Mouse (Mus musculus): ENCODE measurements around the gene Pard3b. TPM values are rescaled to one million over a fixed set of nuclear protein-coding genes. Genes with fewer than 3 reads are reported as not detected.

The Pard3b gene
- polyA plus RNA-seq, 1 experiment from 2014 or later: 15.4 TPM

DNA sequence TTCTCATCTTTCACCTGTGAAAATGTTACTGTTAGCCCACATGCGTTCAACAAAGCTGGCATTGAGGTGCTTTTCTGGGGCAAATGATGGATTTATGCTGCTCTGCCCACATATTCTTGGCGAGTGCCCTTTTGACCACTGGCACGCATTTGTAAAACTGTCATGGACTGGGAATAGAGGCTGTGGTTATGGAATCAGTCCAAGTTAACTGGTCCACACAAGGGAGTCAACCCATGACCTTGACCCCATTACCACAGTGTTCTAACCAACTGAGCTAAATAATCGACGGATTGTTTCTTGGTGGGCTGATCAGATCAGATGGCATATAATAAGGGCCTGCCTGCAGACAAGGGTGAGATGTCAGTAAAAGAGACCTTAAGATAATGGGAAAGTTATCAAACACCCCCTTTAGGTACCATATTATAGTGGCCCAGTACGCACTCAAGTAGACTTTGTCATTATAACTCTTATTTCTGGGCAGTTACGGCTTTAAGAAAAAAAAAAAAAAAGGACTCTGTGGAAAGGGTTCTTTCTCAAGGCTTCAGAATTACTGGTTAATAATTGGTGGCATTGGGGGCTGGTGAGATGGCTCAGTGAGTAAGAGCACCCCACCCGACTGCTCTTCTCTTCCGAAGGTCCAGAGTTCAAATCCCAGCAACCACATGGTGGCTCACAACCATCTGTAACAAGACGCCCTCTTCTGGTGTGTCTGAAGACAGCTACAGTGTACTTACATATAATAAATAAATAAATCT, 784.4 kb downstream of the Pard3b start:
- Histone ChIP-seq H3K9me3 (ENCODE audit: control insufficient read depth, low read length) (no peaks in the 10 kb centered on the region), H3K27me3 (ENCODE audit: control insufficient read depth, insufficient read depth, low read length) (peaks cover 8% of the 10 kb centered on the region), H3K4me1 (replicated peaks; ENCODE audit: control insufficient read depth, insufficient read depth, low read length) (no peaks in the 10 kb centered on the region), H3K4me3 (ENCODE audit: low read depth, low read length) (no peak overlapping the region), H3K27ac (ENCODE audit: low read depth, low read length) (no peak overlapping the region), H3K9ac (ENCODE audit: low read length) (no peak overlapping the region), H3K36me3 (ENCODE audit: control insufficient read depth, insufficient read depth, low read length) (no peaks in the 10 kb centered on the region), H3K4me2 (ENCODE audit: low read depth, low read length, severe bottlenecking) (no peak overlapping the region)
- DNase-seq (ENCODE audit: low spot score) (no peak), ATAC-seq (replicated peaks; ENCODE audit: low FRiP score) (no peak)
- WGBS: 90% methylated on average over 9 of the region's 10 CpGs

DNA sequence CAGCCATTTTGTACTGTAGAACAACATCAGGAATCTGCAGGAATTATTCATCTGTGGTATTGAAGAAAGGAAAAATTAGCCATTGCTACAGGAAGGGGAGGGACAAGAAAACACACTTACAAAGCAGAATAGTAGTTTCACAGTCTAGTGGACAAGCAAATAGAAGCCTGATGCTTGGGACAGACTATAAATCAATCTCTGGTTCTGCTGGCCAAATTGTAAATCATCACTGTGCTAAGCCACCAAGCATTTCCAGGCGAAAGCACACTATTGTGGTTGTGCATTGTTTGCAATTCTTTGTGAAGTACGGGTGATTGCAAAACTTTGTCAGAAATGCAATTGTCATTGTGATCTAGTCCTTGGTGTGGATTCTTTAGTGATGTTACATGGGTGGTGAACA, 786.7 kb downstream of the Pard3b start:
- no peak overlapping the region for H3K4me2 ChIP-seq (ENCODE audit: low read depth, low read length, severe bottlenecking)
- peaks cover 12% of the 10 kb centered on the region for H3K27me3 ChIP-seq (ENCODE audit: control insufficient read depth, insufficient read depth, low read length)
- DNase-seq (ENCODE audit: low spot score) (no peak), ATAC-seq (replicated peaks; ENCODE audit: low FRiP score) (no peak)
- no peak overlapping the region for H3K4me3 ChIP-seq (ENCODE audit: low read depth, low read length)
- H3K4me1 ChIP-seq (replicated peaks; ENCODE audit: control insufficient read depth, insufficient read depth, low read length): peaks cover 7% of the 10 kb centered on the region
- no peaks in the 10 kb centered on the region for H3K9me3 ChIP-seq (ENCODE audit: control insufficient read depth, low read length)
- no peak overlapping the region for H3K27ac ChIP-seq (ENCODE audit: low read depth, low read length)
- no peak overlapping the region for H3K9ac ChIP-seq (ENCODE audit: low read length)
- WGBS: 84% methylated on average over 2 of the region's 2 CpGs
- no peaks in the 10 kb centered on the region for H3K36me3 ChIP-seq (ENCODE audit: control insufficient read depth, insufficient read depth, low read length)

GRCm38 (mm10) chr1:62428736-62429135, 790.1 kb downstream of the Pard3b start:
- Histone ChIP-seq H3K9ac (ENCODE audit: low read length) (no peak overlapping the region), H3K9me3 (ENCODE audit: control insufficient read depth, low read length) (no peaks in the 10 kb centered on the region), H3K36me3 (ENCODE audit: control insufficient read depth, insufficient read depth, low read length) (no peaks in the 10 kb centered on the region), H3K4me3 (ENCODE audit: low read depth, low read length) (no peak overlapping the region), H3K4me1 (replicated peaks; ENCODE audit: control insufficient read depth, insufficient read depth, low read length) (peaks cover 7% of the 10 kb centered on the region), H3K4me2 (ENCODE audit: low read depth, low read length, severe bottlenecking) (no peak overlapping the region), H3K27ac (ENCODE audit: low read depth, low read length) (no peak overlapping the region), H3K27me3 (ENCODE audit: control insufficient read depth, insufficient read depth, low read length) (peaks cover 28% of the 10 kb centered on the region)
- no peak for DNase-seq (ENCODE audit: low spot score)
- no peak for ATAC-seq (replicated peaks; ENCODE audit: low FRiP score)
- 67% methylated on average over 6 of the region's 6 CpGs for WGBS

DNA sequence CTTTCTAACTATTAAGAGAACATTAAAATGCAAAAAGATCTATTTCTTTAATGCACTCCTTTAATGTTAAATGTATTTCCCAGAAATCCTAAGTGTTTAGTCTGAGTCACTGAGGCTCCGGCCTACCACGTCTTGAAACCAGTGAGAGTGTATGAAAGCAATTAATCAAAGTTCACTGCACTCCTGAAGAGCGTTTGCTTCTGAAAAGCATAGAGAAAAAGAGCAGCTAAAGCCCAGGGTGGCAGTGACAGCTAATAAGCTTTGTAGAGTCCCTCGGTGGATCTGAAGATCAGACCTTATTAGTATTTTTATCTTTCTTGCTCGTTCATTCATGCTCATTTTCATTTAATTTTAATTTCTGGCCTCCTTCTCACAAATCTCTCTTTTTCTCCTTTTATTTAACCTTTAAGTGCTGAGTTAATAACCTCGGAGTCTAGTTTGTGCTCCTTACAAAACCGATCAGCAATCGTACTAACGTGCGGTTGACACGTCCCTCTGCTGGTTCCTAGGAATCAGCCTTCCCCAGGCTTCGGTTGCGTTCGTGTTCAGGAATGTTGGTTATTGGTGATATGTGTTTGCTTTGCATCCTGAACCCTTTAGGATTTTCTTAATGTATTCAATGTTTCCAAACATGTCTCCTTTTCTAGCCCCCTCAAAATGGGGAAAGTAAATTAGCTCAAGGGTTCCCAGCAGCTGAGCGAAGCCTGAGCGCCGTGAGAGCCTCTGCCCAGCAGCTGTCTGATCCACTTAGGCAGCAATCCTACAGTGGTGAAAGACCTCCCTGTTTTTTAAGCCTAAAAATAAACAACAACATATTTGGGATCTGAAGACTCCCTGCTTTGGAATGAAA, 790.9 kb downstream of the Pard3b start:
- Histone ChIP-seq H3K4me3 (ENCODE audit: low read depth, low read length) (no peak overlapping the region), H3K27ac (ENCODE audit: low read depth, low read length) (no peak overlapping the region), H3K36me3 (ENCODE audit: control insufficient read depth, insufficient read depth, low read length) (no peaks in the 10 kb centered on the region), H3K4me2 (ENCODE audit: low read depth, low read length, severe bottlenecking) (peak overlapping the region; percentile 36; the same call in 1 of the 2 replicates), H3K27me3 (ENCODE audit: control insufficient read depth, insufficient read depth, low read length) (peaks cover 35% of the 10 kb centered on the region), H3K4me1 (replicated peaks; ENCODE audit: control insufficient read depth, insufficient read depth, low read length) (peaks cover 7% of the 10 kb centered on the region), H3K9ac (ENCODE audit: low read length) (no peak overlapping the region), H3K9me3 (ENCODE audit: control insufficient read depth, low read length) (no peaks in the 10 kb centered on the region)
- peak; percentile 61 for DNase-seq (ENCODE audit: low spot score)
- peak; percentile 78 for ATAC-seq (replicated peaks; ENCODE audit: low FRiP score)
- WGBS: 20% methylated on average over 17 of the region's 17 CpGs

- no peak overlapping the region for H3K4me2 ChIP-seq (ENCODE audit: low read depth, low read length, severe bottlenecking)
- no peaks in the 10 kb centered on the region for H3K36me3 ChIP-seq (ENCODE audit: control insufficient read depth, insufficient read depth, low read length)
- no peak overlapping the region for H3K27ac ChIP-seq (ENCODE audit: low read depth, low read length)
- H3K9me3 ChIP-seq (ENCODE audit: control insufficient read depth, low read length): no peaks in the 10 kb centered on the region
- DNase-seq (ENCODE audit: low spot score) (no peak), ATAC-seq (replicated peaks; ENCODE audit: low FRiP score) (no peak)
- peaks cover 39% of the 10 kb centered on the region for H3K27me3 ChIP-seq (ENCODE audit: control insufficient read depth, insufficient read depth, low read length)
- no peak overlapping the region for H3K4me3 ChIP-seq (ENCODE audit: low read depth, low read length)
- H3K9ac ChIP-seq (ENCODE audit: low read length): no peak overlapping the region
- peaks cover 7% of the 10 kb centered on the region for H3K4me1 ChIP-seq (replicated peaks; ENCODE audit: control insufficient read depth, insufficient read depth, low read length)
- WGBS: 63% methylated on average over 6 of the region's 6 CpGs
These were observed 792.4 kb downstream of the Pard3b start for GRCm38 (mm10) chr1:62431054-62431453.

- Histone ChIP-seq H3K9ac (ENCODE audit: low read length) (no peak overlapping the region), H3K27me3 (ENCODE audit: control insufficient read depth, insufficient read depth, low read length) (peaks cover 28% of the 10 kb centered on the region), H3K4me3 (ENCODE audit: low read depth, low read length) (no peak overlapping the region), H3K4me2 (ENCODE audit: low read depth, low read length, severe bottlenecking) (no peak overlapping the region), H3K4me1 (replicated peaks; ENCODE audit: control insufficient read depth, insufficient read depth, low read length) (peaks cover 4% of the 10 kb centered on the region), H3K27ac (ENCODE audit: low read depth, low read length) (no peak overlapping the region), H3K9me3 (ENCODE audit: control insufficient read depth, low read length) (no peaks in the 10 kb centered on the region), H3K36me3 (ENCODE audit: control insufficient read depth, insufficient read depth, low read length) (no peaks in the 10 kb centered on the region)
- DNase-seq (ENCODE audit: low spot score) (no peak), ATAC-seq (replicated peaks; ENCODE audit: low FRiP score) (no peak)
- WGBS: 79% methylated on average over 5 of the region's 5 CpGs
These were observed 795.3 kb downstream of the Pard3b start for GRCm38 (mm10) chr1:62433891-62434290.

GRCm38 (mm10) chr1:62435844-62436243, 797.2 kb downstream of the Pard3b start:
- 50% methylated on average over 9 of the region's 9 CpGs for WGBS
- H3K4me1 ChIP-seq (replicated peaks; ENCODE audit: control insufficient read depth, insufficient read depth, low read length): no peaks in the 10 kb centered on the region
- no peaks in the 10 kb centered on the region for H3K9me3 ChIP-seq (ENCODE audit: control insufficient read depth, low read length)
- no peak overlapping the region for H3K4me3 ChIP-seq (ENCODE audit: low read depth, low read length)
- H3K27ac ChIP-seq (ENCODE audit: low read depth, low read length): no peak overlapping the region
- no peak for DNase-seq (ENCODE audit: low spot score)
- H3K4me2 ChIP-seq (ENCODE audit: low read depth, low read length, severe bottlenecking): no peak overlapping the region
- H3K27me3 ChIP-seq (ENCODE audit: control insufficient read depth, insufficient read depth, low read length): peaks cover 27% of the 10 kb centered on the region
- H3K36me3 ChIP-seq (ENCODE audit: control insufficient read depth, insufficient read depth, low read length): no peaks in the 10 kb centered on the region
- no peak for ATAC-seq (replicated peaks; ENCODE audit: low FRiP score)
- H3K9ac ChIP-seq (ENCODE audit: low read length): no peak overlapping the region

DNA sequence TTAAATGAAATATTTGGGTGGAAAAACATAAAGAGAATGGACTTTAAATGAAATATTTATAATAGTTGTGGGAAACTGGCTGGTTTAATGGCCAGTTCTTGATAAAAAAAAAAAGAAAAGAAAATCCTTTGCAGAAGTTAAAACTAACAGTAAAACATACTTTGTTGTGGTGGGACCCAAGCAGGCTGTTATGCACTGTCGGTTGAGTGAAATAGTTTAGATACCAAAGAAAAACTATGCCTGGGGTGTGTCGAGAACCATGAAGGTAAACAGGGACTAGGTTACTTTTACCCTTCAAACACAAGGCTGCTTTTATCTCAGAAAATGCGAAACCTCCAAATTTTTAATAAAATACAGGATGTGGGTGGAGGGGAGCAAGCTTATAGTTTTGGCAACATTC, 797.7 kb downstream of the Pard3b start:
- Histone ChIP-seq H3K36me3 (ENCODE audit: control insufficient read depth, insufficient read depth, low read length) (no peaks in the 10 kb centered on the region), H3K27me3 (ENCODE audit: control insufficient read depth, insufficient read depth, low read length) (peaks cover 25% of the 10 kb centered on the region; the same call in 1 of the 2 replicates)
- 91% methylated on average over 3 of the region's 3 CpGs for WGBS

More for the DNA sequence above, 797.7 kb downstream of the Pard3b start:
- Histone ChIP-seq H3K4me2 (ENCODE audit: low read depth, low read length, severe bottlenecking) (no peak overlapping the region), H3K4me1 (replicated peaks; ENCODE audit: control insufficient read depth, insufficient read depth, low read length) (no peaks in the 10 kb centered on the region), H3K4me3 (ENCODE audit: low read depth, low read length) (no peak overlapping the region), H3K9me3 (ENCODE audit: control insufficient read depth, low read length) (no peaks in the 10 kb centered on the region), H3K27ac (ENCODE audit: low read depth, low read length) (no peak overlapping the region), H3K9ac (ENCODE audit: low read length) (no peak overlapping the region)
- no peak for ATAC-seq (replicated peaks; ENCODE audit: low FRiP score)
- DNase-seq (ENCODE audit: low spot score): no peak

Measured in forebrain, embryonic 11.5 days (tissue).